Comparison of ENCODE assay signal across 8 mouse cellular contexts in the genomic region with DNA sequence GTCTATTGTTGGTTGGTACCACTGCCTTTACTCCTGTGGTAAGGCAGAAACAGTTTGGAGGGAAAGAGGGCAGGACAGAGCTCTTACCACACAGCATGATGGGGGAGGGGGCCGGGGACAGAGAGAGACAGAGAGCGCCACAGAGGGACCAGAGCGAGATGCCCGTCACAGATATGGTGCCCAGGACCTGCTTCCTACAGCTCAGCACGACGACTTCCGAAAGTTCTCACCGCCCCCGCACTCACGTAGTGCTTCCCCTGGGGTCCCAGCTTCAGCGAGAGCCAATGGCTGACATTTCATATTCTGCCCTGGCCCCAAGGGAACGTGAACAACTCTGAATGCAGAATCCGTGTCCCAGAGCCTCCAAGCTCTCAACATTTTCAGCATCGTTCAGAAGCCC.
A peak's percentile ranks its signal among the peaks of the same experiment; 100 is the strongest.
DNase-seq lines count a peak whose midpoint lies in the region; ATAC-seq lines count a peak whose summit lies in the region.

No protein-coding gene starts in this region.

- 8% methylated on average over 14 of the region's 14 CpGs for WGBS in kidney, embryonic 16.5 days
- WGBS in embryonic facial prominence, embryonic 10.5 days, result 36% methylated on average over 14 of the region's 14 CpGs
- WGBS in intestine, embryonic 15.5 days, result 37% methylated on average over 14 of the region's 14 CpGs

- no peak overlapping the region for H3K27ac ChIP-seq in kidney, embryonic 16.5 days (ENCODE audit: low read length)
- no peak overlapping the region for H3K27ac ChIP-seq in embryonic facial prominence, embryonic 10.5 days (replicated peaks)
- H3K27ac ChIP-seq in intestine, embryonic 15.5 days, result no peak overlapping the region

- H3K4me2 ChIP-seq in kidney, embryonic 16.5 days (replicated peaks; ENCODE audit: low read depth, low read length), result peak overlapping the region; percentile 51
- H3K4me2 ChIP-seq in intestine, embryonic 15.5 days (replicated peaks), result peak overlapping the region; percentile 45

- no peaks in the 10 kb centered on the region for H3K27me3 ChIP-seq in kidney, embryonic 16.5 days (ENCODE audit: insufficient read depth, low read length)
- H3K27me3 ChIP-seq in embryonic facial prominence, embryonic 10.5 days (replicated peaks; ENCODE audit: low read depth, poor library complexity, severe bottlenecking), result no peaks in the 10 kb centered on the region
- H3K27me3 ChIP-seq in intestine, embryonic 15.5 days (replicated peaks), result no peaks in the 10 kb centered on the region

- no peaks in the 10 kb centered on the region for H3K36me3 ChIP-seq in kidney, embryonic 16.5 days (ENCODE audit: insufficient read depth, low read length)
- H3K36me3 ChIP-seq in embryonic facial prominence, embryonic 10.5 days (replicated peaks), result no peaks in the 10 kb centered on the region
- H3K36me3 ChIP-seq in intestine, embryonic 15.5 days, result no peaks in the 10 kb centered on the region

- H3K4me3 ChIP-seq in kidney, embryonic 16.5 days (ENCODE audit: low read length), result peak overlapping the region; percentile 33
- peak overlapping the region; percentile 38; the same call in 1 of the 2 replicates for H3K4me3 ChIP-seq in embryonic facial prominence, embryonic 10.5 days
- H3K4me3 ChIP-seq in intestine, embryonic 15.5 days (replicated peaks), result no peak overlapping the region

- no peaks in the 10 kb centered on the region for H3K9me3 ChIP-seq in kidney, embryonic 16.5 days (ENCODE audit: low read length)
- H3K9me3 ChIP-seq in embryonic facial prominence, embryonic 10.5 days, result no peaks in the 10 kb centered on the region
- no peaks in the 10 kb centered on the region for H3K9me3 ChIP-seq in intestine, embryonic 15.5 days

- no peak for DNase-seq in kidney, postnatal 10 days
- no peak for DNase-seq in embryonic facial prominence, embryonic 10.5 days (ENCODE audit: low spot score)
- peak; percentile 17 to 63 for DNase-seq in spleen, postnatal 4 days (ENCODE audit: low spot score in 2 of 2)
- DNase-seq in right cerebral cortex, postnatal 4 days, result no peak
- no peak for DNase-seq in layer of hippocampus, postnatal 14 days (ENCODE audit: low spot score in 2 of 2)
- DNase-seq in lung, postnatal 14 days, result no peak

- H3K9ac ChIP-seq in kidney, embryonic 16.5 days (replicated peaks; ENCODE audit: low read length), result peak overlapping the region; percentile 34; the same call in 1 of the 2 replicates
- H3K9ac ChIP-seq in intestine, embryonic 15.5 days, result no peak overlapping the region

- H3K4me1 ChIP-seq in kidney, embryonic 16.5 days (ENCODE audit: insufficient read depth, low read length), result peaks cover 8% of the 10 kb centered on the region; the same call in 1 of the 2 replicates
- peaks cover 10% of the 10 kb centered on the region for H3K4me1 ChIP-seq in embryonic facial prominence, embryonic 10.5 days
- no peaks in the 10 kb centered on the region for H3K4me1 ChIP-seq in intestine, embryonic 15.5 days (replicated peaks)

- ATAC-seq in kidney, embryonic 16.5 days (ENCODE audit: low FRiP score, low TSS enrichment), result peak; percentile 42; the same call in 1 of the 2 replicates
- no peak for ATAC-seq in intestine, embryonic 15.5 days

Comparison
In these comparisons a context has a peak if more than half of its experiments do, and no peak if none do; other contexts are left out.
1. DNase-seq: peak in spleen, postnatal 4 days (2 of 2); none in kidney, postnatal 10 days (single experiment), embryonic facial prominence, embryonic 10.5 days (single experiment), right cerebral cortex, postnatal 4 days (single experiment), layer of hippocampus, postnatal 14 days (0 of 2) and lung, postnatal 14 days (single experiment).